Mouse (Mus musculus) megakaryocyte, embryonic 14.5 days (primary cell): ENCODE results near the gene Dnajc5.

ENCODE experiments used
- FLI1 ChIP-seq: IDR thresholded peaks from 2 replicates; pipeline ENCODE4 v1.6.1; 2012; ENCODE audit warnings: low read length, inconsistent platforms, mixed read lengths
- GATA1 ChIP-seq: IDR thresholded peaks from 3 replicates; pipeline ENCODE4 v1.6.1; 2012; ENCODE audit warnings: mixed read lengths, low read length, inconsistent platforms, borderline replicate concordance

- TF ChIP-seq GATA1 (no peak), FLI1 (no peak)
Observed at GRCm38 (mm10) chr2:181525526-181525925, 5.2 kb downstream of the Dnajc5 start.
